Mouse (Mus musculus) neutrophil, adult 83 days (primary cell): ENCODE measurements around the gene Defb47. TPM values are rescaled to one million over a fixed set of nuclear protein-coding genes. Genes with fewer than 3 reads are reported as not detected.

Source experiments
- total RNA-seq, 2 experiments: library from RNA; stranded (reverse); gene quantifications; one replicate each; pipeline ENCODE4 v1.2.4; 2023

Defb47 gene
- not detected for total RNA-seq

DNA sequence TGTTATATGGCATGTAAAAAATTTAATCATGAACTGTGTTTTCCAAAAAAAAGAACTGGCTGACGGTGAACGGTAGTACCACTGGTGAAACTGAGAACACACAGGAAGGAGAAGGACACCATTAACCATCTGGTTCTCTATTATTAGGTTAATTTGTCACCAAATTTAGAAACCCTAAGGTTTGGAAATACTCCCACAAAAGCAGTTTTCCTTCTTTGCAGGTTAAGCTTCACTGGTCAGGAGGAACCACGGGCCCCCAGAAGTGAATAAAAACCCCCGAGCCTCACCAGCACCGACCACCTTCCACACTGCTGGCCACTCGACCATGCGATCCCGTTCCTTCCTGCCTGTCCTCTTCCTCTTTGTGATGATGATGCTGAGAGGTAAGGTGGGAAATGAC lies at the start of gene Defb47:
Gene Defb47 (plus strand): TSS at position 301 of the 400 bp plus-strand sequence.

DNA sequence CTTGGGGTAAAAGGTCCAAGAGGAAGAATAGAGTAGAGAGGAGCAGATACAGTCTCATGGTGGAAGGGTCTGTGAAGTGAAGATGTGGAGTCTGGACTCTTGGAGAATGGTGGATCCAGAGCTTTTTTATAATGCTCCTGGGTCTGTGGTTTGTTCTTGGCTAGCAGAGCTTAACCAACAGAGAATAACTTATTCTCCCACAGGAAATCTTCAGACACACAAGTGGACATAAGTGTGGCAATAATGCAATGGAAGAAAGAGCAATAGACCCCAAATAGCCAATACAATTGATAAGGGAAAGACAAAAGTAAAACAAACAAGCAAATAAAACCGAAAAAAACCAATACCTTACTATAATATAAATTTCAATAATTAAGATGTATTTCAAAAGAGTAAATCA lies 13.5 kb upstream of the Defb47 start, which contains the start of gene Defb48:
Gene Defb48 (minus strand): TSS at position 101 of the 400 bp plus-strand sequence.

DNA sequence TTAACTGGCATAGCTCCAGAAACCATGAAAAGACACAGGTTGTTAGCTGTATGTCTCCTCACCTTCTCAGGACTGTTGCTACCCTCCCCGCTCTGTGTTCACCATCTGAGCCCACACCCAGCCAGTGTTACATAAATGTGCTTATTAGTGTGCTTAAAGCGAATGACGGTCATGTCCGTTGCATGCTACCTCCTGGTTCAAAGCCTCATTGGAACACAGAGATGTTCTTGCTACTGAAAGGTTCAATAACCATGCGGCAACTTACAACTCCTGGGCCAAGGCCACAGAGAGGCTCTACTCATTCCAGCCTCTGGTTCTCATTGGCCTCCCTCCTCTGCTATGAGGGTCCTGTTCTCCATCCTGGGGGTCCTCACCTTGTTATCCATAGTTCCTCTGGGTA lies 13.6 kb downstream of the Defb47 start, which contains the start of gene Defb43:
Gene Defb43 (plus strand): TSS at position 301 of the 400 bp plus-strand sequence.

DNA sequence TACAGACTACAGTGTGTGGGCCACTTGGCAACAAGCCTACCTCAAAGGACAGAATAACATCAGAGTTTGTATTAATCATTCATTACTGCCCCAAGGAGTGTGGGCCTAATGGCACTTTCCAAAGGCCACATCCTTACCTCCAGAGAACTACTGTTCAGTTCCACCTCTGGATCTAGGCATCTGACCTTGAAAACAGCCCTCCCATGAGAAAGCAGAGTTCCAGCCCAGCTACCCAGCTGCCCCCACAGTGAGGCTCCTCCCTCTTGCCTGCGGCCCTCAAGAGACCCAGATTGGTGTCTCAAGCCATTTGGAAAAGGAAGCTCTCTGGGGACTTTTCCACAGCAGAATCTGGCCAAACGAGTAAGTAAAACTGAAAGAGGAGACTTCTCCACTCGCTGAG lies 48.8 kb downstream of the Defb47 start, which contains the start of gene Defb42:
Gene Defb42 (plus strand): TSS at position 301 of the 400 bp plus-strand sequence.

DNA sequence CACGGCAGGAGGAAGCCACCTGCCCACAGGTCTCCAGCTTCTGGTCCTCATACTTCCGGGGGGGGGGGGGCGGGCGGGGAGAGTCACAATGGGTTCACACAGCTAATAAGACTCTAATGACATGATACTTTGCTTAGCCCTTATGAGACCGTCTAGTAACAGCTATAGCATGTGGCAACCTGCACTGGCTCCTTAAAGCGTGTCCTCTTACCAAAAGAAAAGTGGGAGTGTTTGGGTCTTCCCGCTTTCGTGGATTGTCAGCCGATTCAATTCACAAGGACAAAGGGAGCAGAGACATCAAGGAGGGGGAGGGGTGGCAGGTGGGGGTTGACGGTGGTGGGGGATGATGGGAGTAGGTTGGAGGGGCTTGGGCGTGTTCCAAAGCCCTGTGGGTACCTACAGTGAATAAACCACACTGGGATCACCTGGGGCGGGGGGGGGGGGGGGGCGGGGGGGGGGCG lies 52.1 kb downstream of the Defb47 start, which contains the start of gene Defb30:
Gene Defb30 (minus strand): TSS at position 51 of the 461 bp plus-strand sequence.

Other genes starting within 250 kb of the Defb47 start
- 10 to 100 TPM; 35.0 to 35.8 TPM for gene Ints6, start 236.9 kb upstream of the Defb47 start, total RNA-seq
- 10 to 100 TPM; 53.9 to 61.0 TPM for gene Wdfy2, start 160.4 kb upstream of the Defb47 start, total RNA-seq
- gene Defb48, start 13.6 kb upstream of the Defb47 start, total RNA-seq, result not detected
- not detected for gene Defb43, start 13.7 kb downstream of the Defb47 start, total RNA-seq
- gene Defb42, start 48.9 kb downstream of the Defb47 start, total RNA-seq, result not detected
- gene Defb30, start 51.9 kb downstream of the Defb47 start, total RNA-seq, result not detected